Mouse (Mus musculus): ENCODE results near the gene Kansl1. TPM values are rescaled to one million over a fixed set of nuclear protein-coding genes. Genes with fewer than 3 reads are reported as not detected.

Gene Kansl1
- polyA plus RNA-seq, 1 experiment: 90.7 TPM

Other genes with a start within 250 kb of the Kansl1 start
- gene Mapt, start 237.5 kb downstream of the Kansl1 start, polyA plus RNA-seq (2012; rRNA removed): 232 and 238 TPM in 2 replicates
- gene Cdc27, start 81.8 kb upstream of the Kansl1 start, polyA plus RNA-seq (2012; rRNA removed): 22.7 and 25.6 TPM in 2 replicates
- 33.7 and 50.9 TPM in 2 replicates for gene Myl4, start 81.8 kb upstream of the Kansl1 start, polyA plus RNA-seq (2012; rRNA removed)
- gene Itgb3, start 139.1 kb upstream of the Kansl1 start, polyA plus RNA-seq (2012; rRNA removed): 1.8 and 1.9 TPM in 2 replicates
- gene Gm11639, start 216.8 kb upstream of the Kansl1 start, polyA plus RNA-seq (2012; rRNA removed): 0.17 and 0.20 TPM in 2 replicates

Data from frontal cortex, adult 2 months (tissue).